Mouse (Mus musculus): ENCODE results near the gene Slc5a5. TPM values are rescaled to one million over a fixed set of nuclear protein-coding genes. Genes with fewer than 3 reads are reported as not detected.

The Slc5a5 gene
- 0.10 and 0.19 TPM in 2 replicates for polyA plus RNA-seq (2012; rRNA removed)

DNA sequence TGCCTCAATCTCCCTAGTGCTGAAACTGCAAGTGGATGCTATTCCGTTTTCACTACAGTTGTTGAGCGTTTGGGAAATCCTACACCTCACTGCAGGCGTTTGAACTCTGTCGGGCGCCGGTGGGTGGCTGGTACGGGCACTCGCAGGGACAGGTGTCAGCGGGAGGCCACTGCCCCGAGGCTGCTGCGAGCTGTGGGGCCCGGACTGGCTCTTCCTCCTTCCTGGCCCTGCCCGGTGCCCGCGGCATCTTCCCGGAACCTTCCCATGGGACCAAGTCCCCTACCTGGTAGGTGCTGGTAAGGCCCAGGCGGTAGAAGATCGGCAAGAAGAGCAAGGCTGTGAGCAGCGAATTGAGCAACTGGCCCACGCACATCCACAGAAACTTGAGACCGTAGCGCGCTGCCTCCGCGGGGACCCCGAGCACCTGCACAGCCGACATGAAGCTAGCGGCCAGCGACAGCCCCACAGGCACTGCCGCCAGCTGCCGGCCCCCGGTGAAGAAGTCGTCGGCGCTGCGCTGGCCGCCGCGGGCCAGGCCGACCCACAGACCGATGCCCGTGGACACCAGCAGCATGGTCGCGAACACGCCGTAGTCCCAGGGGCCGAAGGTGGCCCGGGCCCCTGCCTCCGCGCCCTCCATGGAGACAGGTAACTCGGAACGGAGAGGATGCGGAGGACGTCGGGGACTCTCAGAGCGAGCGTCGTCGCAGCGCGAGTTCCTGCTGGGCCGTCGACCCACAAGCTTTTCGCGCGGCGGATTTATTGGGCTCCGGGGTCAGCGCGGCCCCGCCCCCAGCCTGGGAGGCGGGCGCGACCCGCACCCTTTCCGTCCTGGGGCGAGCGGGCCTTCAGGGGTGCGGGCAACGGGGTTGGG is at the start of gene Slc5a5:
Slc5a5 (minus strand) TSS at position 736 of the 874 bp plus-strand sequence.

DNA sequence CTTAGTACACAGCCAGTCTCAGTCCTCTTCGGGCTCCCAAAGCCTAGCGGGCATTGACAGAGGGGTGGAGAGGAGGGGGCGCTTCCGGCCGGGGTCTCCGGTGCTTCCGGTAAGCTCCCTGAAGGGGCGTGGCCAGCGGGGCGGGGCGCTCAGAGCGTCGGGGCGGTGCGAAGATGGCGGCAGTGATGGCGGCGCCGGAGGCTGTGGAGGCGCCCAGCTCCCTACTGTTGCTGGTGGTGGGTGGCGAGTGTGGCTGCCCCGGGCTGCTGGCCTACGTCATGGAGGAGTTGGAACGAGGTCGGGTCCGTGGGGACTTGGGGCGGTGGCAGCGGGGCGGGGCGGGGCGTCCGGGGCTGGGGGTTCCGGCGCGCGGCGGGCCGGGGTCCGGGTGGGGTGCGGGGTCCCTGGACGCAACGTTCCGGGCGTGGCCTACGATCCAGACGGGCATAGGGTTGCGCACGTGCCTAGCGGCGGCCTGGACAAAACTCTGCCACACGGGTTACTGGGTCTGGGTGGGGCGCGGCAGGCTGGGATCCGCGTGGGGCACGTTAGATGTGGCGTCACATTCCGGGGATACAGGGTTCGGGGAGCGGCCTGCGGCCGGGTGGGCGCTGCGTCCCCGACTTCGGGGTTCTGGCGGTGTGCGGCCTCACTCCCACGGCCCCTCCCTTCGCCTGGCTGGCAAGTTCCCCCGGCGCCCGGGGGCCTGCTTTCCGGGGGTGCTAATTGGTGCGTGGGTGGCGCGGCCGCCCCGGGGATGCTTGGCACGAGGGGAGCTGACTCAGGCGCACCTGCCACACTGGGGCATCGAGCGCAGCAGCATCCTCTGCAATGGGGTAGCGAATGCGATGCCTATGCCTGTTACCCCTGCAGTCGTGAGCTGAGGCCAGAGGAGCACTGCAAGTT is 13.5 kb upstream of the Slc5a5 start, which contains the start of gene Map1s:
Map1s (plus strand) TSS at position 102 of the 906 bp plus-strand sequence.

DNA sequence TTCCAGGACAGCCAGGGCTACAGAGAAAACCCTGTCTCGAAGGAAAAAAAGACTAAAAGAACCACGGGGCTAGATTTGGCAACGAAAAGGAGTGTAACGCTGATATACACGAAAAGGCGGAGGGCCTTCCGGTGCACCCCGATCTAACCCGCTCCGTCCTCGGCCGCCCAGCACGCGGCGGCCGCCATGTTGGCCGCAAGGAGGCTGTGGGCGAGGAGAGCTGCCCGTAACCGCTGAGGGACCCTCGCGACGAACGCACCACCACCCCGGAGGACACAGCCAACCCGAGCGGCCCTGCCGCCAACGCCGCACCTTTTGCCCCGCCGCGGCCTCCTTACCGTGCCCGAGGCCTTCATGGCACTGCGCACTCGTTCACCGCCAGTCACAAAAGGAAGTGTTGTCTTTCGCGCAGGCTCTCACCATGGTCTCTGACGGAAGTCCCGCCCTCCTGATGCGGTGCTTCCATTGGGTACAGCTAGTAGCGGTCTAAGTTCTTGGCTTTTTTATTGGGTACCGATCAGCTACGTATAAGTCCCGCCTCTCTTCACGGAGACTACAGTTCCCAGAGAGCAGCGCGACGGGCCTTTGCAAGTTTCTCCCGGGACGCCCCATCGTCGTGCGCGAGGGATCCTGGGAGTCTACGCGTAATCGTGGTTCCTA is 4.6 kb upstream of the Slc5a5 start, which contains the start of gene Rpl18a:
Rpl18a (minus strand) TSS at position 392 of the 660 bp plus-strand sequence.

DNA sequence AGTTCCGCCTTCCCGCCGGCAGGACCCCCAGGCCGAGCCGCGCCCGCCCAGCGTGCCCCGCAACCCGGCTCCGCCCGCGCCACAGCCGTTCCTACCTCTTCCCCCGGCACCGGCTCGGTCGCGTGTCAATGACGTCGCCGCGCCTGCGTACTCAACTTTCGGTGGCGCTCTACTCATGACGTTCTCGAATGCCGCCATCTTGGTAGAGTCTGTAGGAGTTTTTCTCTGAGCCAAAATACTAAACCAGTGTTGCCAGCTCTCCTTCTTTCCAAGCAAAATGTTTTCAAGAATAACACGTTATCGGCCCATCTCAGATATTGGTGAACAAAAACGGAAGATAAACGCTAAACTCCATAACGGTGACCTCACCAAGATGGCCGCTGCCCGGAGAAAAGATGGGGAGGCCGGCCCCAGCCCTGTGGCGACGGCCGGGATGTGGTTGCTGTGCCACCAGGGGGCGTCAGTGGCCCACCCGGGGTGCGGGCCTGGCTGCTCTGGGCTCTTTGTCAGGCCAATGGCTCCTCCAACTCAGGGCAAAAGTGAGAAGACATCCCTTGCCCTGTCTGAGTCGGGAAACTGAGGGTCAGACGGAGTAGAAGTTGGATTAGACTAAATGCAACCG is 19.1 kb downstream of the Slc5a5 start, which contains the start of gene Ccdc124:
Ccdc124 (minus strand) TSS at position 572 of the 622 bp plus-strand sequence.

DNA sequence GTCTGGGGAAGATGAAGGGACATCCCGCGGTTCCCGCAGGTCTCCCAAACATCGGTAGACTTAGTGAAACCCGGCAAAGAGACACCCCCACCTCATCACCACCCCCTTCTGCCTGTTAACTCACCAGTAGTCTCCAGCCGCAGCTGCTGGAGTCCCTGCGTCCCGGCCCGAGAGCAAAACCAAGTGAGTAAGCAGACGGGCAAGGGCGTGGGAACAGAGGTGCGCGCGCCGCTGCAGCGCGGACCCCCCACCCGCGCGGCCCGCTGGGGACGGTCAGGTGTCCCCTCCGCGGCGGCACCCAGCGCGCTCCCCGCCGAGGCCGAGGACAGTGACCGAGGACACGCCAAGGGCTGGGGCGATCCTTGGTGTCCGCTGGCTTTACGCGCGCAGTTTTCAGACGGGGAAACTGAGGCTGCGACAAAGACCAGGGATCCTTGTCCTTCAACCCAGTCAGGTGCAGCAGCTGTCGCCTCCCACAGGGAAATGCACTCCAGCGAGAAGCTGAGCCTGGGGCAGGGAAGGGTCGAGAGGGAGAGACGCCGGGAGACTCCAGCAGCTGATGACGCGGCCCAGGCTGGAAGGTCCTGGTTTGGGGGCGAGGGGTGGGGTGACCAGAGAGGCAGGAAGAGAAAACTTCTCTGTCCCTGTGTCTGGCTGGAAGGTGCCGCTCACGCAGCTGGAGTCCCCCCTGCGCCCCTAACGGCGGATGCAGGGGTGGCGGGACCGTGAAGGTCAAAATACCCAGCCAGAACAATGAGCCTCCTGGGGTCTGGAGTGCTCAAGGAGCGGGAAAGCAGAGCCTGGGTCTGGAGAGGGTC is 29.5 kb downstream of the Slc5a5 start, which contains the start of gene Kcnn1:
Kcnn1 (minus strand) TSS at position 435 of the 818 bp plus-strand sequence.

DNA sequence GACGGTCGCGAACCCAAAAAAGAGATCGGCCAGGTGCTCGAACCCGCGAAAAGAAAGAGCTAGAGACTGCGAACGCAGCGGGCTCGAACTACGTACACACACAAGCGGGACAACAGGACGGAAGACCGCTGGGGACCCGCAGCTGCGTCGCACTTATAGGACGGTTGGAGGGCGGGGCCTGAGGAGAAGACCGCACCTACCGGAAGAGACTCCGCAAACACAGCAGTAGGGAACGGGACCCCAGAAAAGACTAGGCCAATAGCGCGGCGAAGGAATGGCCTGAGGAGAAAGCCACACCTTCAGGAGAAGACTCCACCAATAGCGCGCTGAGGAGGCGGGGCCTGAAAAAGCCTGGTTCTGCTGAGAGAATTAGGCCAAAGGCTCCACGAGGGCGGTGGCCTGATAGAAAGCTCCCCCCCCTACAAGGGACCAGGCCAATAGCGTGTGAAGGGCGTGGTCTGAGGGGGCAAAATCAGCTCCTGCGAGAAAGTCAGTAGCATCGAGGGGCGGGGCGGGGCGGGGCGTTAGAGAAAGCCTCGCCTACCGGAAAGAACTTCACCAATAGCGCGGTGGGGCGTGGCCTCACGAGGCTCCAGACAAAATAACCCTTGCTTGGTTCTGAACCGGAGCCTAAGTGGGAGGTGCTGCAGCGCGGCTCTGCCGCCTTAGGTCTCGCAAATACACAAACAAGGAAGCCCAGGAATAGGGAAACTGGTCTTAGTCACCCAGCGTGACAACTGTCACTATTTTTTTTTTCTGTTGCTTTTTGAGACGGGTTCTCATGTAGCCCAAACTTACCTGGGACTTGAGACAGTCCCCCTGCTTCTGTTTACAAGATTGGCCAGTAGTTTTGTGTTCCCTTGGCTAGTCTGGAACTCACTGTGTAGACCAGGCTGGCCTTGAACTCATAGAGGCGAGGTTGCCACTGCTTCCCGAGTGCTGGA is 52.9 kb downstream of the Slc5a5 start, which contains the start of gene Arrdc2:
Arrdc2 (minus strand) TSS at position 313 of the 944 bp plus-strand sequence.

Other genes with a start within 250 kb of the Slc5a5 start
- gene Pgpep1, start 232.4 kb downstream of the Slc5a5 start, polyA plus RNA-seq (2012; rRNA removed), result 19.5 and 19.7 TPM in 2 replicates
- 71.8 and 85.1 TPM in 2 replicates for gene Lsm4, start 219.5 kb downstream of the Slc5a5 start, polyA plus RNA-seq (2012; rRNA removed)
- gene Jund, start 193.8 kb downstream of the Slc5a5 start, polyA plus RNA-seq (2012; rRNA removed), result 48.4 and 51.5 TPM in 2 replicates
- not detected in 2 replicates for gene Iqcn, start 189.3 kb downstream of the Slc5a5 start, polyA plus RNA-seq (2012; rRNA removed)
- gene Gm3336, start 174.2 kb downstream of the Slc5a5 start, polyA plus RNA-seq (2012; rRNA removed), result 0.02 and 0.05 TPM in 2 replicates
- gene Pde4c, start 169.0 kb downstream of the Slc5a5 start, polyA plus RNA-seq (2012; rRNA removed), result 6.5 and 7.5 TPM in 2 replicates
- gene Rab3a, start 138.1 kb downstream of the Slc5a5 start, polyA plus RNA-seq (2012; rRNA removed), result 3.5 and 4.2 TPM in 2 replicates
- gene Mpv17l2, start 131.8 kb downstream of the Slc5a5 start, polyA plus RNA-seq (2012; rRNA removed), result 21.9 and 22.3 TPM in 2 replicates
- gene Pik3r2, start 116.0 kb downstream of the Slc5a5 start, polyA plus RNA-seq (2012; rRNA removed), result 10.5 and 12.6 TPM in 2 replicates
- gene Mast3, start 87.7 kb downstream of the Slc5a5 start, polyA plus RNA-seq (2012; rRNA removed), result 23.3 and 28.2 TPM in 2 replicates
- 0.15 and 0.20 TPM in 2 replicates for gene Il12rb1, start 84.3 kb downstream of the Slc5a5 start, polyA plus RNA-seq (2012; rRNA removed)
- gene Arrdc2, start 53.0 kb downstream of the Slc5a5 start, polyA plus RNA-seq (2012; rRNA removed), result 22.0 and 23.3 TPM in 2 replicates
- 0.53 and 0.66 TPM in 2 replicates for gene Kcnn1, start 29.5 kb downstream of the Slc5a5 start, polyA plus RNA-seq (2012; rRNA removed)
- 20.6 and 21.4 TPM in 2 replicates for gene Ccdc124, start 18.8 kb downstream of the Slc5a5 start, polyA plus RNA-seq (2012; rRNA removed)
- gene Rpl18a, start 4.7 kb upstream of the Slc5a5 start, polyA plus RNA-seq (2012; rRNA removed), result 2,497 and 2,930 TPM in 2 replicates
- 8.3 and 9.9 TPM in 2 replicates for gene Map1s, start 13.2 kb upstream of the Slc5a5 start, polyA plus RNA-seq (2012; rRNA removed)

Data from liver, embryonic 18 days (tissue).